In genomic region chr2:56109531-56109930, GRCm38 (mm10) we compare ENCODE assay signal across 10 mouse cellular contexts.
DNase-seq lines count a peak whose midpoint lies in the region; ATAC-seq lines count a peak whose summit lies in the region.
"Had no signal": no experiment of that assay in that cellular context is flagged by ENCODE, and none has a peak within 500 bp of the region (broad histone marks: within the 10 kb centered on the region; RNA-seq: fewer than 3 reads in every experiment).

No protein-coding gene starts in this region.

- 36% methylated on average over 3 of the region's 3 CpGs for WGBS in forebrain, embryonic 15.5 days

- no peaks in the 10 kb centered on the region for H3K36me3 ChIP-seq in forebrain, embryonic 15.5 days
- H3K36me3 ChIP-seq: neural tube, embryonic 15.5 days had no signal

- no peak overlapping the region for H3K4me3 ChIP-seq in forebrain, embryonic 15.5 days
- H3K4me3 ChIP-seq: neural tube, embryonic 15.5 days had no signal

- no peaks in the 10 kb centered on the region for H3K27me3 ChIP-seq in forebrain, embryonic 15.5 days
- H3K27me3 ChIP-seq: neural tube, embryonic 15.5 days had no signal

- H3K27ac ChIP-seq in forebrain, embryonic 15.5 days (replicated peaks): no peak overlapping the region
- H3K27ac ChIP-seq: neural tube, embryonic 15.5 days had no signal

- no peak overlapping the region for H3K9ac ChIP-seq in forebrain, embryonic 15.5 days (replicated peaks)
- H3K9ac ChIP-seq: neural tube, embryonic 15.5 days had no signal

- no peaks in the 10 kb centered on the region for H3K9me3 ChIP-seq in forebrain, embryonic 15.5 days
- H3K9me3 ChIP-seq: neural tube, embryonic 15.5 days had no signal

- H3K4me2 ChIP-seq in forebrain, embryonic 15.5 days (replicated peaks): no peak overlapping the region
- H3K4me2 ChIP-seq: neural tube, embryonic 15.5 days had no signal

- peaks cover 7% of the 10 kb centered on the region; the same call in 1 of the 2 replicates for H3K4me1 ChIP-seq in forebrain, embryonic 15.5 days
- H3K4me1 ChIP-seq: neural tube, embryonic 15.5 days had no signal

- peak; percentile 4 for DNase-seq in kidney, adult 9 months
- DNase-seq in kidney, adult 11 months: no peak
- peak; percentile 2 for DNase-seq in A20 (ENCODE audit: low read depth, low spot score)
- DNase-seq in ES-CJ7 (ENCODE audit: low read depth, low spot score): peak; percentile 6
- DNase-seq in natural killer cell, adult 2 months (ENCODE audit: low spot score in 2 of 2): no peak
- no peak for DNase-seq in thymus, adult 18-20 months
- DNase-seq in T-cell, adult 2 months (ENCODE audit: low spot score): no peak
- DNase-seq: gastrocnemius, postnatal 36 days had no signal

- ATAC-seq in forebrain, embryonic 15.5 days (replicated peaks): peak; percentile 76

Comparison
In these comparisons a context has a peak if more than half of its experiments do, and no peak if none do; other contexts are left out.
1. DNase-seq: peak in kidney, adult 9 months (single experiment), A20 (single experiment) and ES-CJ7 (single experiment); none in kidney, adult 11 months (single experiment), natural killer cell, adult 2 months (0 of 2), thymus, adult 18-20 months (0 of 2) and T-cell, adult 2 months (single experiment).